Mouse (Mus musculus) stomach, postnatal 0 days (tissue): ENCODE results near the gene Fuca1.
"Not testable (repeated sequence)": the region's sequence is repeated elsewhere in the genome, so short reads cannot be mapped to it uniquely, and the experiment has no call there.

Experiments used
- CTCF ChIP-seq: IDR thresholded peaks from 2 replicates; pipeline ENCODE4 v1.5.1; 2016; ENCODE audit warnings: antibody characterized with exemption, low read depth, mild to moderate bottlenecking, moderate library complexity
- EP300 ChIP-seq: optimal IDR thresholded peaks from 2 replicates; pipeline ENCODE3; 2016; ENCODE audit warnings: antibody characterized with exemption

DNA sequence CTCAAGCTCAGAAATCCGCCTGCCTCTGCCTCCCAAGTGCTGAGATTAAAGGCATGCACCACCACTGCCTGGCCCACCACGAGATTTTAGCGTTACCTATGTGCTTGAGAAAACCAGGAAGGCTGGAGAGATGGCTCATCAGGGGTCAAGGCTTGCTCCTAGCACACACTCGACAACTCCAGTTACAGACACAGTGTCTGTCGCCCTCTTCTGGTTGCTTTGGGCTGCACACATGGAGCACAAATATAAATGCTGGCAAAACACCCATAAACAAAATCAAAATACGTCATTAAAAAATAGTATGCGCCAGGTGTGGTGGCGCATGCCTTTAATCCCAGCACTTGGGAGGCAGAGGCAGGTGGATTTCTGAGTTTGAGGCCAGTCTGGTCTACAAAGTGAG lies 20.5 kb downstream of the Fuca1 start:
- peak; percentile 56 for TF ChIP-seq CTCF
- TF ChIP-seq EP300 = not testable (repeated sequence)
